Mouse (Mus musculus) kidney, adult 9 months (tissue): ENCODE measurements around the gene Nup188.
A peak's percentile ranks its signal among the peaks of the same experiment; 100 is the strongest.

Experiments
- DNase-seq: peaks from one replicate; pipeline ENCODE4 v3.0.0; 2022

Gene Nup188

DNA sequence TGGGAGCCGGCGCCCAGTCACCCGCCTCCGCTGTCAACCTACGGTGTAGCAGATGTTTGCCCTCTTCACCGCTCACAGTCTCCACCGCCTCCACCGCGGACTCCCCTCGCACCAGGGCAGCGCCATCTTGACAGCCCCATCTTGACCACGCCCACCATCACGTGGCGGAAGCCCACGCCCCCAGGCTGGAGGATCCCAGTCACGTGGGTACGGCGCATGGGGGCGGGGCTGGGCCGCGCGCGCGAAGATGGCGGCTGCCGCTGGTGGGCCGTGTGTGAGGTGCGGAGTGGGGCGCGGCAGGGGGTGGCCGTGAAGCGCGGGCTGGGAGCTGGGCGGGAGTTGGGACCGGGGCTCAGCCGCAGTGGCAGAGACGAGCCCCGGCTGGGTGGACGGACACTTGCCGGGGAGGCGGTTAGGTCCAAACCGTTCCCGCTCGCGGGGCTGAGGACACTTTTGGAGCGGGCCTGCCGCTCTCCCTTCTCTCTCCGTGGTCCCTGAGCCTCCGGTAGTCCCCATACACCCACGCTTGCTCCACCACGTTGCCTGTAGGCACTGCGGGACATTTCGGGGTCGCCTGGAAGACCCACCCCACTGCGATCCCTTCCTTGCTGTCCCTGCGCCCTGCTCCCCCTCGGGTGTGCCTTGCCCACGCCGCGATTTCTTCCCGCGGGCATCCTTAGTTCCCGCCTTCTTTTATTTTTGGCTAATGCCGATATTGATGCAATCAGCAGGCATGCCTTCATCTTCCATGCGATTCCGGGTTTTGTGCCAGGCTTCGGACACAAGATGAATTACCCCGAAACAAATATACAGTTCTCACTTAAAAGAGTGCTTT is at the start of gene Nup188, which contains the start of gene Dolk:
Nup188 (plus strand) TSS at position 206 of the 835 bp plus-strand sequence.
Dolk (minus strand) TSS at position 143 of the 835 bp plus-strand sequence.
- peak; percentile 96 for DNase-seq

DNA sequence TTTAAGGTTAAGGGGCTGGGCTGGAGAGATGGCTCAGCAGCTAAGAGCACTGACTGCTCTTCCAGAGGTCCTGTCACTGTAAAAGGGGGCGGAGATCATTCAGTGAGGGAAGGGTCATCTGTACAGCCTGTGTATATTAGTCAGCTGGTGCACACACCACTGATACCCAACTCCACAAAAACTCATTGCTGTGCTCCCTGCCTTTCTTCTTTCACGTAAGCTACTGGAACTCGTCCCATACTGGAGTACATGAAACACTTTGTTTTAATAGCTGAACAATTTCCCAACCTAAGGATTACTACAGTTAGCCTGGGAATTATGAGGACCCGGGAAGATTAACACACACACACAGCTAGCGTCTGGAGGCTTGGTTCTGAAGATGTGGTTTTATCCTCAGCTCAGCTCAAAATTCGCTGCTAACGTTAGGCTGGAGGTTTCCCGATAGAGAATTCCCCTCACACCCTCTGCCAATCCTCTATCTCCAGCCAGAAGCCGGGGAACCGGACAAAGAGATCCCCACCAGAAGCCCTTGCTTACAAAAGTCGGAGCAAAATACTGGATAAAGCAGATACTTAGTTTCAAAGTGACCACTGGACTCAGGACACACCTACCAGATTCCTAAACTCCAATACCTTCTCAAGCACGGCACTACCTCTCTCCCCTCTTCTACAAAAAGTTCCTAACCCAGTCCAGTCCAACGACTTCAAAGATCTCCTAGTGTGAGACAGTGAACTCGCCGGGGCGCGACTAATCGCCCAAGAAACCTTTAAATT is 49.6 kb upstream of the Nup188 start:
- peak; percentile 47 for DNase-seq

DNA sequence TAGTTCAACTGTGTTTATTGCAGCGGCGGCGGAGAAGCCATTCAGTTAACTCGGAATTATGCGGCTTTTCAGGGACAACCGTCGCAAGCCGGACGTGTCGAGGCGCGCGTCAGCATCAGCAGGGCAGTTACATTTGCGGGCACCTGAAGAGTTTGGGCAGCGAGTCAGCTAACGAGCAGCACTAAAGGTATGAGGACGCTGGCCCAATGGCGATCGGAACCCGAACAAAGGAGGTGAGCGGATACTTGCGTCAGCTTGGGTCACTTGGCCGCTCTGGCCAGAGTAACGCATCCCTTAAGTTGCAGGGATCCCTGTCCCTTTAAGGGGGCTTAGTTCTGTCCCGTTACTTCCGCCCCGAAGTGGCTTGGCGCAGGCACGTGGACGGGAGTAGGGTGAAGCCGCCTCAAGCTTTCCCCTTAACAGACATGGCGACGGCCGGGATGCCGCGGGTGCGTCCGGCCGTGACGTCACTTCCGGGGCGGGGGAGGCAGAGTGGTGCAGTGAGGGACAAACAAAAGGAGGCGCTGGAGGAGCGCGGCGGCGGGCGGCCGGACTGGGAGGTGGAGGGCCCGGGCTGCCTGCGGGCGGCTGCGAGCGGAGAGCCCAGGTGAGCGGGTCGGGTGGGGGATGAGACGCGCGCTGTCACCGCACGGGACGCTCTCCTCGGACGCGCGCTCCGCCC is 48.9 kb upstream of the Nup188 start, which contains the start of gene Lrrc8a:
Lrrc8a (plus strand) TSS at position 517 of the 682 bp plus-strand sequence.
- peak; percentile 100 for DNase-seq

- DNase-seq = peak; percentile 81
These were observed 48.3 kb upstream of the Nup188 start for GRCm38 (mm10) chr2:30237881-30238280.

GRCm38 (mm10) chr2:30238906-30239465 is 47.2 kb upstream of the Nup188 start:
- DNase-seq = no peak

- peak; percentile 77 for DNase-seq
These were observed 46.4 kb upstream of the Nup188 start for GRCm38 (mm10) chr2:30239777-30240176.

GRCm38 (mm10) chr2:30240267-30240666 is 45.9 kb upstream of the Nup188 start, which contains the start of gene Gm28035:
Gene Gm28035 (plus strand): TSS chr2:30240567.
- DNase-seq = no peak

DNA sequence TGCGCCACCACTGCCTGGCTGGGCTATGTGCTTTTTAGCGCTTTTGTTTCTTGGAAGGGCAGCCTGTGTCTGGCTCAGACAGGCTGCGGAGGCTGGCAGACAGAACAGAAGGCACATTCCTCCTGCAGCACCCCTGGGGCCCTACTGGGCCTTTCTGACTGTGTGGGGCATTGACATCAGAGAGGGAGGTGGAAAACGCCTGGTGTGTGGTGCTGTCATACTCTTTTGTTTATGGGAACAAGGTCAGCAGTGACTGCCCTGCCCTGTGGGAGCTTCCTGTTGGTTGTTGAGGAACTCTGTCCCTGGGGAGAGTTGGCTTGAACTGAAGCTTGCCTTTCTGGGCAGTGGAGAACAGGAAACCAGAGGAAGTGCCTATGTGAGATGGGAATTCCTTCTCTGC is 43.7 kb upstream of the Nup188 start:
- peak; percentile 92 for DNase-seq

GRCm38 (mm10) chr2:30243391-30243790 is 42.8 kb upstream of the Nup188 start:
- DNase-seq = no peak

GRCm38 (mm10) chr2:30244595-30245178 is 41.5 kb upstream of the Nup188 start:
- peak; percentile 48 for DNase-seq

DNA sequence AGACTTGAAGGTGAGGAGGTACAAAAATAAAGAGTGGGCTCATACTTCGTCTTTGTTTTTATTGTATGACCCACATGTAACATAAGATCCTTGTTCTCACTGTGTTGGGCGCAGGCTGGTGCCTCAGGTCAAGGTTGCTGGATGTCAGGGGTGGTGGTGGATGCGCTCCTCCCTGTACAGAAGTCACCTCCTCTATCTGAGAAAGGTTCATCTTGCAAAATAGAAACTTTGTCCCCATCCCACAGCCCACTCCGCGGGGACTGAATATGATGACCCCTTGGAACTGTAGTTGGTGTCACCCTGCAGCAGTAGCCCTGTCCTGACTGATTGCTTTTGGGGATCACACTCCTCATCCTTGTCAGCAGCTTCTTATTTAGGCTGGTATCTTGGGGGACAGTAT is 39.2 kb upstream of the Nup188 start:
- DNase-seq = no peak

GRCm38 (mm10) chr2:30247681-30248080 is 38.5 kb upstream of the Nup188 start:
- no peak for DNase-seq

DNA sequence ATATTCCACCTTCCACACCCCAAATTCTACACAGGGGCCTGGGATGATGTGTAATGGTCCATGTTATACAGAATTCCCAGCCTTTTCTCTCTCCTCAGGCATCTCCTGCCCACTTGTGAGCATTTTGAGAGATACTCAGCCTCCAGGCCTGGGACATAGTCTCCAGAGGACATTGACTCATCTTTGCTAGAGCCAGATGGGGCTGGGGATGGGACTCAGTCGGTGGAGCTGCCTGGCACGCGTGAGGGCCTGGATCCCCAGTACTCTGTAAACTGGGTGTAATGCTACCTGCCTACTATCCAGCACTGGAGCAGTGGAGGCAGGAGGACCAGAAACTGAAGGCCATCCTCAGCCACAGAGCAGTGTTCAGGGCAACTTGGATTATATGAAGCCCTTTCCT is 37.0 kb upstream of the Nup188 start:
- no peak for DNase-seq

- DNase-seq = no peak
These were observed 35.8 kb upstream of the Nup188 start for GRCm38 (mm10) chr2:30250166-30251128.

- no peak for DNase-seq
These were observed 34.6 kb upstream of the Nup188 start for GRCm38 (mm10) chr2:30251417-30252104.

DNA sequence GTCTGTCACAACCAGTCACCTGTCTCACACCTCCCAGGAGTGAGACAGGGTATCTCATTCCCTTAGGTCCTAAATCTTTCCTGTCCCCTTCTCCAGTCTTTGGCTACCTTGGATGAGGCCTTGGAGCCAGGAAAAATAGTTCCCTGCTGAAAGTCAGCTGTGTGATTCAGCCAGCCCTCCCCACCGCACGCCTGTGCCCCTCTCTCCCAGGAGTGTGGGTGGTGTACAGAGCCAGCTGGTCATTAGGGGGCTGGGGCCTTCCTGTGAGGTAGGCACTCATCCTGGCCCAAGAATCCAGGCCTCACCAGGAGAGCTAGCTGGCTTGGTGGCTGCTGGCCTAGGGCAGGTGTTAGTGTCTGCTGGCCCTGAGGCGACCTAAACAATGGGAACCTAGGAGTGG is 33.7 kb upstream of the Nup188 start:
- no peak for DNase-seq

DNA sequence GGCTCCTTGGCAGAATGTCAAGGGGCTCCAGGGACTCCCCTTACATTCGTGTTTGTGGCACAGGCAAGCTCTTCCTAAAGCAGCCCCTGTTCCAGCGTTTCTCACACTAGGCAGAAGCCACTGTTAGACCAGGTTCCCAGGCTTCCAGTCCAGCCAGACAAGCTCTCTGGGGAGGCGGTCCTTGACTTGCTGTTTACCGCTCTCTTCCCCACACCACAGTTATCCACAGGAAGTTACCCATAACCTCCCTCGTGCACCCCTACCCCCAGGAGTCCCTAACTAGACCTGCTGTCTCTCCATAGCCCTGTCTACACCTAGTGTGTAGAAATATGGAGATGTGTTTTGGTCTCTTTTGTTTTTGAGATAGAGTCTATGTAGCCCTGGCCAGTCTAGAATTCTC is 32.4 kb upstream of the Nup188 start:
- DNase-seq = no peak

- no peak for DNase-seq
These were observed 30.4 kb upstream of the Nup188 start for GRCm38 (mm10) chr2:30255631-30256395.

DNA sequence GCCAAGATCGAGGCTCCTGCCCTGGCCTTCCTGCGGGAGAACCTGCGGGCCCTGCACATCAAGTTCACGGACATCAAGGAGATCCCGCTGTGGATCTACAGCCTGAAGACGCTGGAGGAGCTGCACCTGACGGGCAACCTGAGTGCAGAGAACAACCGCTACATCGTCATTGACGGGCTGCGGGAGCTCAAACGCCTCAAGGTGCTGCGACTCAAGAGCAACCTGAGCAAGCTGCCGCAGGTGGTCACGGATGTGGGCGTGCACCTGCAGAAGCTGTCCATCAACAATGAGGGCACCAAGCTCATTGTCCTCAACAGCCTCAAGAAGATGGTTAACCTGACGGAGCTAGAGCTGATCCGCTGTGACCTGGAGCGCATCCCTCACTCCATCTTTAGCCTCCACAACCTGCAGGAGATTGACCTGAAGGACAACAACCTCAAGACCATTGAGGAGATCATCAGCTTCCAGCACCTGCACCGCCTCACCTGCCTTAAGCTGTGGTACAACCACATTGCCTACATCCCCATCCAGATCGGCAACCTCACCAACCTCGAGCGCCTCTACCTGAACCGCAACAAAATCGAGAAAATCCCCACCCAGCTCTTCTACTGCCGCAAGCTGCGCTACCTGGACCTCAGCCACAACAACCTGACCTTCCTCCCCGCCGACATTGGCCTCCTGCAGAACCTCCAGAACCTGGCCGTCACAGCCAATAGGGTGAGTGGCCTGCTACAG is 29.4 kb upstream of the Nup188 start:
- no peak for DNase-seq
